Mouse (Mus musculus): ENCODE results near the gene Ccm2. TPM values are rescaled to one million over a fixed set of nuclear protein-coding genes. Genes with fewer than 3 reads are reported as not detected.
"Not testable (repeated sequence)": the region's sequence is repeated elsewhere in the genome, so short reads cannot be mapped to it uniquely, and the experiment has no call there.

Gene Ccm2
- polyA plus RNA-seq, 1 experiment from 2014 or later, result 44.7 TPM

GRCm38 (mm10) chr11:6522782-6523525 is 23.7 kb upstream of the Ccm2 start:
- Histone ChIP-seq H3K4me3 (no peak overlapping the region), H3K27ac (no peak overlapping the region), H3K9ac (no peak overlapping the region), H3K4me1 (replicated peaks) (peaks cover 13% of the 10 kb centered on the region; the same call in 1 of the 2 replicates), H3K36me3 (peaks cover 27% of the 10 kb centered on the region), H3K9me3 (replicated peaks) (no peaks in the 10 kb centered on the region), H3K27me3 (no peaks in the 10 kb centered on the region), H3K4me2 (no peak overlapping the region)
- 68% methylated on average over 9 of the region's 9 CpGs for WGBS
- ATAC-seq (replicated peaks; ENCODE audit: insufficient number of reproducible peaks, insufficient read depth, low FRiP score, low read depth), result no peak

DNA sequence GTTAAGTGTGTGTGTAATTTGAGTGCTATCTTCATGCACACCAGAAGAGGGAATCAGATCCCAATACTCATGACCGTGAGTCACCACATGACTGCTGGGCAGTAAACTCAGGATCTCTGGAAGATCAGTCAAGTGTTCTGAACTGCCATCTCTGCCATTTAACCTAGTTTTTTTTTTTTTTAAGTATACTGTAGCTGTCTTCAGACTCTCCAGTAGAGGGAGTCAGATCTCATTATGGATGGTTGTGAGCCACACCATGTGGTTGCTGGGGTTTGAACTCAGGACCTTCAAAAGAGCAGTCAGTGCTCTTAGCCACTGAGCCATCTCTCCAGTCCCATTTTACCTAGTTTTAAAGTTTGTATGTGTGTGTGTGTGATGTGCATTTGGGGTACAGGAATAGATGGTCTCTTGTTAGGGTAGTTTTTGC is 23.0 kb upstream of the Ccm2 start:
- no peak overlapping the region for H3K4me3 ChIP-seq
- no peak for ATAC-seq (replicated peaks; ENCODE audit: insufficient number of reproducible peaks, insufficient read depth, low FRiP score, low read depth)
- peaks cover 27% of the 10 kb centered on the region for H3K36me3 ChIP-seq
- WGBS, result 62% methylated on average over 1 of the region's 1 CpGs
- no peak overlapping the region for H3K27ac ChIP-seq
- H3K9ac ChIP-seq, result no peak overlapping the region
- H3K4me2 ChIP-seq, result no peak overlapping the region
- H3K4me1 ChIP-seq (replicated peaks), result peaks cover 13% of the 10 kb centered on the region; the same call in 1 of the 2 replicates
- no peaks in the 10 kb centered on the region for H3K9me3 ChIP-seq (replicated peaks)
- no peaks in the 10 kb centered on the region for H3K27me3 ChIP-seq

- ATAC-seq (replicated peaks; ENCODE audit: insufficient number of reproducible peaks, insufficient read depth, low FRiP score, low read depth), result no peak
- H3K4me3 ChIP-seq, result no peak overlapping the region
- no peaks in the 10 kb centered on the region for H3K9me3 ChIP-seq (replicated peaks)
- H3K27ac ChIP-seq, result no peak overlapping the region; the same call in 1 of the 2 replicates
- peaks cover 27% of the 10 kb centered on the region for H3K36me3 ChIP-seq
- WGBS, result 89% methylated on average over 8 of the region's 8 CpGs
- H3K4me2 ChIP-seq, result no peak overlapping the region
- no peaks in the 10 kb centered on the region for H3K27me3 ChIP-seq
- peaks cover 13% of the 10 kb centered on the region; the same call in 1 of the 2 replicates for H3K4me1 ChIP-seq (replicated peaks)
- no peak overlapping the region for H3K9ac ChIP-seq
Observed at GRCm38 (mm10) chr11:6524165-6524879, 22.4 kb upstream of the Ccm2 start.

- Histone ChIP-seq H3K4me2 (no peak overlapping the region), H3K27me3 (no peaks in the 10 kb centered on the region), H3K4me1 (replicated peaks) (peaks cover 13% of the 10 kb centered on the region; the same call in 1 of the 2 replicates), H3K27ac (no peak overlapping the region; the same call in 1 of the 2 replicates), H3K36me3 (peaks cover 27% of the 10 kb centered on the region), H3K4me3 (no peak overlapping the region), H3K9ac (no peak overlapping the region), H3K9me3 (replicated peaks) (no peaks in the 10 kb centered on the region)
- no peak for ATAC-seq (replicated peaks; ENCODE audit: insufficient number of reproducible peaks, insufficient read depth, low FRiP score, low read depth)
- WGBS, result 88% methylated on average over 4 of the region's 4 CpGs
Observed at GRCm38 (mm10) chr11:6524880-6525238, 21.8 kb upstream of the Ccm2 start.

- no peak overlapping the region for H3K4me2 ChIP-seq
- peaks cover 27% of the 10 kb centered on the region for H3K36me3 ChIP-seq
- 91% methylated on average over 1 of the region's 1 CpGs for WGBS
- no peak overlapping the region for H3K27ac ChIP-seq
- H3K27me3 ChIP-seq, result no peaks in the 10 kb centered on the region
- peaks cover 13% of the 10 kb centered on the region; the same call in 1 of the 2 replicates for H3K4me1 ChIP-seq (replicated peaks)
- no peaks in the 10 kb centered on the region for H3K9me3 ChIP-seq (replicated peaks)
- no peak overlapping the region for H3K4me3 ChIP-seq
- no peak overlapping the region for H3K9ac ChIP-seq
- ATAC-seq (replicated peaks; ENCODE audit: insufficient number of reproducible peaks, insufficient read depth, low FRiP score, low read depth), result no peak
Observed at GRCm38 (mm10) chr11:6525241-6525640, 21.4 kb upstream of the Ccm2 start.

DNA sequence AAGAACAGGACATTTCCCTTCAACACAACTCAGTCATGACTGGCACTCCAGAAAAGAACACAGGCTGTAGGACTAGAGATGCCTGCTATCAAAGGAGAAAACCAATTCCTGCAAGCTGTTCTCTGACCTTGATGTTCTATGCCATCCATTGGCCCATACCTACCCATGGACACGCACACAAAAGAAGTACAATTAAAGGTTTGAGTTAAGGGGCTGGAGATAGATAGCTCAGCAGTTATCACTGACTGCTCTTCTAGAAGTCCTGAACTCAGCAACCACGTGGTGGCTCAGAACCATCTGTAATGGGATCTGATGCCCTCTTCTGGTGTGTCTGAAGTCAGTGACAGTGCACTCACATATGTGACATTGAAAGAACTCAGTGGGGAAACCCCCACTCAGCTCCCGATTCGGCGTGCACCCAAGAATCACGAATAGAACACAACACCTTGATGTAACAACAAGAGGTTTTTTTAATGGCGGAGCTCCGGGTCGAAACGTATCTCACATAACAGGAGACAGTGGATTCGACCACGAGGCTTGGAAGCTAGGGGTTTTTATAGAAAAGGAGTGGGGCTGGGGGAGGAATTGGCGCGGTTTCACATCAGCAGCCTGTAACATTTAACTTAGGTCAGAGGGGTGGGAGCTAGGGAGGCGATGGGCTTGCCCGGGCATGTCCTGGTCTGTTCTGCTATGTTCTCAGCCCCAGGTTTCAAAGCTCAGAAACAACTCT is 20.0 kb upstream of the Ccm2 start:
- not testable (repeated sequence) for H3K9me3 ChIP-seq (replicated peaks); H3K27me3 ChIP-seq; ATAC-seq (replicated peaks; ENCODE audit: insufficient number of reproducible peaks, insufficient read depth, low FRiP score, low read depth)
- H3K27ac ChIP-seq, result peak overlapping the region; percentile 82; the same call in 1 of the 2 replicates
- H3K4me2 ChIP-seq, result peak overlapping the region; percentile 75
- peak overlapping the region; percentile 62 for H3K9ac ChIP-seq
- peaks cover 27% of the 10 kb centered on the region for H3K36me3 ChIP-seq
- WGBS, result 58% methylated on average over 13 of the region's 16 CpGs
- H3K4me1 ChIP-seq (replicated peaks), result peaks cover 13% of the 10 kb centered on the region; the same call in 1 of the 2 replicates
- peak overlapping the region; percentile 69 for H3K4me3 ChIP-seq

GRCm38 (mm10) chr11:6527256-6528185 is 19.2 kb upstream of the Ccm2 start:
- peak; percentile 65 for ATAC-seq (replicated peaks; ENCODE audit: insufficient number of reproducible peaks, insufficient read depth, low FRiP score, low read depth)
- 11% methylated on average over 10 of the region's 10 CpGs for WGBS
- Histone ChIP-seq H3K9ac (peak overlapping the region; percentile 62), H3K9me3 (replicated peaks) (no peaks in the 10 kb centered on the region), H3K27ac (peak overlapping the region; percentile 82), H3K4me1 (replicated peaks) (peaks cover 13% of the 10 kb centered on the region; the same call in 1 of the 2 replicates), H3K27me3 (no peaks in the 10 kb centered on the region), H3K4me3 (peak overlapping the region; percentile 69), H3K4me2 (peak overlapping the region; percentile 75), H3K36me3 (peaks cover 27% of the 10 kb centered on the region)

DNA sequence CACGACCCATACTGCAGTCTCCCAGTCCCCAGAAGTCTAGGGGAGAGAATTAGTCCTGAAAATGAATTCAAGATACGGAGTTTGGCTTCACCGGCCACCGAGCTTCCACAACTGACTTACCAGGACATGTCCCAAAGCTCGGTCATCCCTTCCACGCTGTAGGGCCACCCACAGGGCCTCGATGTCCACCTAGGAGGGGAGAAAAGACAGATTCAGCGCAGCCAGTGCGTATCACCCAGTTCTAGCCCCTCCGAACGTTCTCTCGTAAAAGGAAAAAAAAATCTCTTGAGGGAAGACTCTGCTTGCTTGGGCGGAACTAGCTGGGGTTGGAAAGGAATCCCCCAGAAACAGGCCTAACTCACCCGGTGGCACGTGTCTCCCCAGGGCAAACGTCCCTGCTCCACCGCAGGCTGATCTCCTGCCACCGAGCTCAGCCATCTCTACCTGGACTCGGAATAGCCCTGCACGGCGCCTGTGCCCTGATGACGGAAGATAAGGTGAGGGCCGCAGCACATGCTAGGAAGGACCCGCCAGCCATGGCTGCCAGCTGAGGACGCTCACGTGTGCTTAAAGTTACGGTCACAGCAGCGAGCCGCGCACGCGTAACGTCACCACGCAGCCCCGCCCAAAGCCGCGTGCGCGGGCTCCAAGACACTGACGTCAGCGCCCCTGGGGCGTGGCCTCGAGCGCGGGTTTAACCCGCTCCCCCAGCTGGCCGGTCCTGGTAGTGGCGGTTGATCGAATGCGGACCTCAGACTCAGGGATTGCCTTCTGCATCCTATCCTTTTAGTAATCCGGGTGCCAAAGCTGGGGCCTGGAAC is 18.3 kb upstream of the Ccm2 start:
- Histone ChIP-seq H3K36me3 (peaks cover 27% of the 10 kb centered on the region), H3K27ac (peak overlapping the region; percentile 82), H3K9me3 (replicated peaks) (no peaks in the 10 kb centered on the region), H3K4me1 (replicated peaks) (peaks cover 13% of the 10 kb centered on the region; the same call in 1 of the 2 replicates), H3K4me3 (peak overlapping the region; percentile 69), H3K4me2 (peak overlapping the region; percentile 75), H3K9ac (peak overlapping the region; percentile 62), H3K27me3 (no peaks in the 10 kb centered on the region)
- under 1% methylated on average over 51 of the region's 51 CpGs for WGBS
- ATAC-seq (replicated peaks; ENCODE audit: insufficient number of reproducible peaks, insufficient read depth, low FRiP score, low read depth), result peak; percentile 93

DNA sequence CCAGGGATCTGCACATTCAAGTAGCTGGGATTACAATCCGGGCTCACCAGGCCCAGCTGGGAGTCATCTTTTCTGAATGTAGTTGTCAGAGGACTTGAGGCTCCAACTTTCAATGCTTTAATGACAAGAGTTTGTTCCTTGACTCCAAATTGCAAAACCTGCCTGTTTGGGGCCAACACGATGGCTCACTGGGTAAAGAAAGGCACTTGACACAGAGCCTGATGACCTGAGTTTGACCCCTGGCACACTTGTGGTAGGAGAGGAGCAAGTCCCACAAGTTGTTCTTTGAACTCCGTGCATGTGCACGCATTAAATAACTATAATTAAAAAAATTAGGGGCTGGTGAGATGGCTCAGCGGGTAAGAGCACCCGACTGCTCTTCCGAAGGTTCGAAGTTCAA is 16.7 kb upstream of the Ccm2 start:
- 85% methylated on average over 8 of the region's 8 CpGs for WGBS
- no peak overlapping the region for H3K27ac ChIP-seq
- no peak overlapping the region for H3K4me3 ChIP-seq
- H3K4me2 ChIP-seq, result no peak overlapping the region
- H3K27me3 ChIP-seq, result no peaks in the 10 kb centered on the region
- peaks cover 13% of the 10 kb centered on the region; the same call in 1 of the 2 replicates for H3K4me1 ChIP-seq (replicated peaks)
- no peaks in the 10 kb centered on the region for H3K9me3 ChIP-seq (replicated peaks)
- H3K9ac ChIP-seq, result no peak overlapping the region
- no peak for ATAC-seq (replicated peaks; ENCODE audit: insufficient number of reproducible peaks, insufficient read depth, low FRiP score, low read depth)
- H3K36me3 ChIP-seq, result peaks cover 17% of the 10 kb centered on the region

DNA sequence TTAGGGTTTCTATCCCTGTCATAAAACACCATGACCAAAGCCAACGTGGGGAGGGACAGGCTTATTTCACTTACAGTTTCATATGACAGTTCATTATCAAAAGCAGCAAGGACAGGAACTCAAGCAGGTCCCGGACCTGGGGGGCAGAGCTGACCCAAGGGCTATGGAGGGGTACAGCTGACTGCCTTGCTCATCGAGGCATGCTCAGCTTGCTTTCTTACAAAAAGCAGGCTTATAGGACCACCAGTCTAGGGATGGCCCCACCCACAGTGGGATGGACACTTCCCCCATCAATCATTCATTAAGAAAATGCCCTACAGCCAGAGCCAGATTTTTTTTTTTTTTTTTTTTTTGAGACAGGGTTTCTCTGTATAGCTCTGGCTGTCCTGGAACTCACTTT is 15.9 kb upstream of the Ccm2 start:
- peaks cover 9% of the 10 kb centered on the region for H3K36me3 ChIP-seq
- no peak overlapping the region for H3K4me3 ChIP-seq
- no peak overlapping the region for H3K27ac ChIP-seq
- 81% methylated on average over 3 of the region's 3 CpGs for WGBS
- no peaks in the 10 kb centered on the region for H3K27me3 ChIP-seq
- no peaks in the 10 kb centered on the region for H3K9me3 ChIP-seq (replicated peaks)
- no peak overlapping the region for H3K9ac ChIP-seq
- no peak overlapping the region for H3K4me2 ChIP-seq
- ATAC-seq (replicated peaks; ENCODE audit: insufficient number of reproducible peaks, insufficient read depth, low FRiP score, low read depth), result no peak
- H3K4me1 ChIP-seq (replicated peaks), result peaks cover 13% of the 10 kb centered on the region; the same call in 1 of the 2 replicates
